In the genomic region with DNA sequence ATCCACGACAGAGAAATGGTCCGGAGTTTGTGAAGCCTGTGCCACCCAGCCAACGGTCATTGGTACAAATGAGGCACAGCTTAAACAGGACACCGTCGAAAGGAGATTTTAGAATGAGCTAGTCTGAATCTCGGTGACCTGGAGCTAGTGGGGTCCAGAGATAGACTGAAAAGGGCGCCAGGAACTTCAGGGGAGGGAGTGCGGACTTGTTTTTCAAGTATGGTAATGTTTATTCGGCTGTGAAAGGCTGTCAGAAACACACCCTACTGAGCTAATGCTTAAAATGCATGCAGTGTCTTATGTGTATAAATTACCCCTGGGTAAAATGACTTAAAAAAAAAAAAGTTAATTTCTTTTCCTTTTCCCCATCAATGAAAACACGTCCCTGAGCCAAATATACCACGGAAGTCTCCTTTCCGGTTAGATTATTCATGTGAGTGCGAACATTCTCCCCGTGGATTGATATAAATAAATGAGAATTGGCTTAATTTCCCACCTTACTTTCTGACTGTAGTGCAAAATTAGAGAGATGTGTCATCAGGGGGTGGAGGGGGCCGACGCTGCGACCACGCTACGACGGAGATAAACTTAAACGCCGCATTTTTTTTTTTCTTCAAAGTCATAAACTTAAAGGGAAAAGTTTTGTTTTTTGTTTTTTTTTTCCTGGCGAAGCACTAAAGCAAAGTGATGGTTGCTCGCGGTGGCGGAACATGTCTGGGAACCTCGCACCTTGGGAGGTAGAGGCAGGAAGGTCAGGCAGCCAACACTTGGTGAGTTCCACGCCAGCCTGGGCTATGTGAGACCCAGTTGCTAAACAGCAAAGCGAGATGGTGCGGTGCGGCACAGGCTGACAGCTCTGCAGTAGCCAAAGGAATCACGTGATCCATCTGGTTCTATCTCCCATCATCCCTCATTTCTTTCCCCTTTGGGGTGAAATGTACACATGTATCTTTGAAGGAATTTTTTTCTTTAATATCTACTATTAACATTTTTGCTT, we compare ENCODE assay signal across 9 mouse cellular contexts. TPM values are rescaled to one million over a fixed set of nuclear protein-coding genes. Genes with fewer than 3 reads are reported as not detected.
DNase-seq lines count a peak whose midpoint lies in the region; ATAC-seq and TF ChIP-seq lines count a peak whose summit lies in the region.
"Had no signal": no experiment of that assay in that cellular context is flagged by ENCODE, and none has a peak within 500 bp of the region (broad histone marks: within the 10 kb centered on the region; RNA-seq: fewer than 3 reads in every experiment).

No protein-coding gene starts in this region.

- H3K9ac ChIP-seq in lung, embryonic 15.5 days = 0 out of 2 replicates have a peak overlapping the region, but pooled peaks have one; percentile 8
- H3K9ac ChIP-seq in midbrain, embryonic 11.5 days (ENCODE audit: low read length) = no peak overlapping the region

- no peak for TF ChIP-seq POLR2A in cortical plate, adult 2 months (IDR thresholded peaks at IDR 0.05; ENCODE audit: extremely low read depth, insufficient read depth, low read length)

- H3K4me3 ChIP-seq in lung, embryonic 15.5 days = peak overlapping the region; percentile 28
- H3K4me3 ChIP-seq in cortical plate, adult 2 months (ENCODE audit: insufficient read depth, low read length) = peak overlapping the region; percentile 32; the same call in 1 of the 2 replicates
- no peak overlapping the region for H3K4me3 ChIP-seq in midbrain, embryonic 11.5 days (ENCODE audit: low read depth, low read length)

- no peaks in the 10 kb centered on the region for H3K27me3 ChIP-seq in lung, embryonic 15.5 days
- no peaks in the 10 kb centered on the region for H3K27me3 ChIP-seq in midbrain, embryonic 11.5 days (ENCODE audit: control insufficient read depth, insufficient read depth, low read length)

- DNase-seq in lung, postnatal 14 days = no peak
- peak; percentile 79 for DNase-seq in induced T-regulatory cell, adult 2 months (ENCODE audit: low read depth)
- no peak for DNase-seq in midbrain, embryonic 11.5 days (ENCODE audit: low spot score, missing footprints)

- H3K4me2 ChIP-seq in lung, embryonic 15.5 days = peak overlapping the region; percentile 56
- no peak overlapping the region for H3K4me2 ChIP-seq in midbrain, embryonic 11.5 days

- H3K36me3 ChIP-seq in lung, embryonic 15.5 days = no peaks in the 10 kb centered on the region
- no peaks in the 10 kb centered on the region for H3K36me3 ChIP-seq in midbrain, embryonic 11.5 days (ENCODE audit: control insufficient read depth, insufficient read depth, low read length)

- no peaks in the 10 kb centered on the region for H3K9me3 ChIP-seq in lung, embryonic 15.5 days
- no peaks in the 10 kb centered on the region for H3K9me3 ChIP-seq in midbrain, embryonic 11.5 days (ENCODE audit: control insufficient read depth, low read length)

- peaks cover 14% of the 10 kb centered on the region for H3K4me1 ChIP-seq in lung, embryonic 15.5 days
- H3K4me1 ChIP-seq in cortical plate, adult 2 months (ENCODE audit: control insufficient read depth, insufficient read depth, low read length) = peaks cover 2% of the 10 kb centered on the region
- no peaks in the 10 kb centered on the region for H3K4me1 ChIP-seq in midbrain, embryonic 11.5 days (ENCODE audit: control insufficient read depth, insufficient read depth, low read length)

- no peak overlapping the region for H3K27ac ChIP-seq in lung, embryonic 15.5 days
- no peak overlapping the region for H3K27ac ChIP-seq in cortical plate, adult 2 months (ENCODE audit: insufficient read depth, low read length)
- no peak overlapping the region for H3K27ac ChIP-seq in midbrain, embryonic 11.5 days (ENCODE audit: low read depth, low read length)

- no peak for ATAC-seq in lung, embryonic 15.5 days (ENCODE audit: borderline replicate concordance, extremely low read depth, low FRiP score, low TSS enrichment)
- peak; percentile 14; the same call in 1 of the 2 replicates for ATAC-seq in megakaryocyte progenitor cell, adult 5-6 weeks (replicated peaks; ENCODE audit: poor library complexity)
- no peak for ATAC-seq in midbrain, embryonic 11.5 days (ENCODE audit: low FRiP score)
- ATAC-seq in frontal cortex, adult (ENCODE audit: low TSS enrichment) = no peak

- no peak for TF ChIP-seq CTCF in cortical plate, adult 2 months (IDR thresholded peaks at IDR 0.05; ENCODE audit: extremely low read depth, insufficient read depth, low read length)

- 8% methylated on average over 32 of the region's 32 CpGs for WGBS in lung, embryonic 15.5 days
- 21% methylated on average over 32 of the region's 32 CpGs for WGBS in midbrain, embryonic 11.5 days

RNA-seq across cellular contexts. Expression of a gene that starts 12.4 kb away (rescaled TPM):
- polyA plus RNA-seq in lung, embryonic 15.5 days (2015; fragmentation: Nextera tagmentation; extraction: Ambion mirVana) = 16.3 and 17.2 TPM in 2 replicates
- polyA plus RNA-seq in cortical plate, adult 2 months (2012; rRNA removed) = 3.5 and 3.8 TPM in 2 replicates
- total RNA-seq in megakaryocyte progenitor cell, adult 5-6 weeks (2015) = 41.2 and 52.7 TPM in 2 replicates
- 91.2 and 94.5 TPM in 2 replicates for total RNA-seq in megakaryocyte progenitor cell, adult 5-6 weeks (2017)
- 16.0 and 19.7 TPM in 2 replicates for polyA plus RNA-seq in midbrain, embryonic 11.5 days (2014; fragmentation: Nextera tagmentation; extraction: Ambion mirVana)

RNA-seq across cellular contexts. Expression of a gene that starts 46.5 kb away (rescaled TPM):
- polyA plus RNA-seq in lung, embryonic 15.5 days (2015; fragmentation: Nextera tagmentation; extraction: Ambion mirVana) = not detected in 2 replicates
- polyA plus RNA-seq in cortical plate, adult 2 months (2012; rRNA removed) = not detected in 2 replicates
- 0.17 TPM in 1 of 2 replicates, not detected in the other for total RNA-seq in megakaryocyte progenitor cell, adult 5-6 weeks (2015)
- not detected in 2 replicates for total RNA-seq in megakaryocyte progenitor cell, adult 5-6 weeks (2017)
- polyA plus RNA-seq in midbrain, embryonic 11.5 days (2014; fragmentation: Nextera tagmentation; extraction: Ambion mirVana) = not detected in 2 replicates
- total RNA-seq: hematopoietic stem cell, adult 5-6 weeks had no signal
- polyA plus RNA-seq: neural tube, embryonic 14.5 days had no signal

RNA-seq across cellular contexts. Expression of a gene that starts 46.6 kb away (rescaled TPM):
- polyA plus RNA-seq in lung, embryonic 15.5 days (2015; fragmentation: Nextera tagmentation; extraction: Ambion mirVana) = 14.8 and 15.6 TPM in 2 replicates
- 36.5 and 39.5 TPM in 2 replicates for polyA plus RNA-seq in cortical plate, adult 2 months (2012; rRNA removed)
- total RNA-seq in megakaryocyte progenitor cell, adult 5-6 weeks (2015) = 21.7 and 24.8 TPM in 2 replicates
- total RNA-seq in megakaryocyte progenitor cell, adult 5-6 weeks (2017) = 9.3 and 11.3 TPM in 2 replicates
- 16.8 and 18.8 TPM in 2 replicates for polyA plus RNA-seq in midbrain, embryonic 11.5 days (2014; fragmentation: Nextera tagmentation; extraction: Ambion mirVana)

RNA-seq across cellular contexts. Expression of a gene that starts 49.2 kb away (rescaled TPM):
- 0.75 and 1.4 TPM in 2 replicates for polyA plus RNA-seq in lung, embryonic 15.5 days (2015; fragmentation: Nextera tagmentation; extraction: Ambion mirVana)
- 0.36 and 0.38 TPM in 2 replicates for polyA plus RNA-seq in cortical plate, adult 2 months (2012; rRNA removed)
- total RNA-seq in megakaryocyte progenitor cell, adult 5-6 weeks (2015) = not detected in 2 replicates
- 0.10 TPM in 1 of 2 replicates, not detected in the other for total RNA-seq in megakaryocyte progenitor cell, adult 5-6 weeks (2017)
- 0.14 and 0.51 TPM in 2 replicates for polyA plus RNA-seq in midbrain, embryonic 11.5 days (2014; fragmentation: Nextera tagmentation; extraction: Ambion mirVana)
- total RNA-seq: hematopoietic stem cell, adult 5-6 weeks had no signal
